Mouse (Mus musculus): ENCODE measurements around the gene Iqgap1. TPM values are rescaled to one million over a fixed set of nuclear protein-coding genes. Genes with fewer than 3 reads are reported as not detected.
"Not testable (repeated sequence)": the region's sequence is repeated elsewhere in the genome, so short reads cannot be mapped to it uniquely, and the experiment has no call there.

Iqgap1 gene
- total RNA-seq, 2 experiments from 2014 or later, result 26.0 to 27.3 TPM

DNA sequence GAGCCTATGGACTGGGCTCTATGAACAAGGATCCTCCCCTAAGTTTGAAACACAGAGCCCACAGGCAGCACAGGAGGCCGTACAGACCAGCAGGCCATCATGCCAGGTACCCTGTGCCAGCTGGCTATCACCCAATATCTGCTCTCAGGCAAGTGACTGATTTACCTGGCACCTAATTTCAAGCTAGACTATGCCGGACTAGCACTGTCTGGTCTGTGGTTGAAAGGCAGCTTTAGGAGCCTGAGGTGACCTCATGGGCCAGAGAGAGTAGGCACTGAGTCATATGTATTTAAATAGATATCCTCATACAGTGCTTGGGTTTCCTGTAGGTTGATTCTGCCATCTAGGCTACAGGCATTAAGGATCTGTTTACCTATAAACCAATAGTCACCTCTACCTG lies 72.2 kb downstream of the Iqgap1 start:
- Histone ChIP-seq H3K27ac (no peak overlapping the region), H3K4me3 (no peak overlapping the region)
- TF ChIP-seq CTCF (IDR thresholded peaks at IDR 0.05), result no peak
- no peak for DNase-seq (ENCODE audit: extremely low spot score in 1 of 2, low spot score in 2 of 2)
- intact Hi-C loops (cut with DNase I), result no loop called here

DNA sequence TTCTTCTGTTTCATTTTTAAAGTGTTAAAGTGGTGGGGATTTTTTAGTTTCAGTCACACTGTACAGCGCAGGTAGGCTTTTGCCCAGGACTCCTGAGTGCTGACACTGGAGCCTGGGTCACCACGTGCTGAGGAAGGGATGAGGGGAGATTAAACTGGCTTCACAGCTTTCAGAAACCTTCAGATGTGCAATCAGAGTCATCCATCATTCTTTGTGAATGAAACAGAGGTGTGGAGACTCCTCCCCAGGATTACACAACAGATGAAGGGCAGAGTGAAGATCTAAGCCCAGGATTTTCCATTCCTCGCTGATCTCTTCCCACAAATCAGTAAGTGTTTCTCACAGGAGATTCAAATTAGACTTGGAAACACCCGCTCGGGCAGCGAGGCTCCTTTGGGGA lies 76.2 kb downstream of the Iqgap1 start:
- TF ChIP-seq CTCF (IDR thresholded peaks at IDR 0.05), result no peak
- DNase-seq (ENCODE audit: extremely low spot score in 1 of 2, low spot score in 2 of 2), result no peak
- intact Hi-C loops (cut with DNase I), result no loop called here
- Histone ChIP-seq H3K4me3 (no peak overlapping the region), H3K27ac (no peak overlapping the region)

DNA sequence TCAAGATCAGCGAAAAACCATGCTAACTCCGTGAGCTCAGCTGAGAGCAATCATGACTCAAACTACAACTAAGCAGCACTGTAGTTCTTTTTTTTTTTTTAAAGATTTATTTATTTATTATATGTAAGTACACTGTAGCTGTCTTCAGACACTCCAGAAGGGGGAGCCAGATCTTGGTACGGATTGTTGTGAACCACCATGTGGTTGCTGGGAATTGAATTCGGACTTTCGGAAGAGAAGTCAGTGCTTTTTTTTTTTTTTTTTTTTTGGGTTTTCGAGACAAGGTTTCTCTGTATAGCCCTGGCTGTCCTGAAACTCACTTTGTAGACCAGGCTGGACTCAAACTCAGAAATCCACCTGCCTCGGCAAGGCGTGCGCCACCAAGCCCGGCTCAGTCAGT lies 76.7 kb downstream of the Iqgap1 start:
- H3K27ac ChIP-seq; H3K4me3 ChIP-seq; intact Hi-C loops (cut with DNase I); DNase-seq (ENCODE audit: extremely low spot score in 1 of 2, low spot score in 2 of 2): not testable (repeated sequence)

DNA sequence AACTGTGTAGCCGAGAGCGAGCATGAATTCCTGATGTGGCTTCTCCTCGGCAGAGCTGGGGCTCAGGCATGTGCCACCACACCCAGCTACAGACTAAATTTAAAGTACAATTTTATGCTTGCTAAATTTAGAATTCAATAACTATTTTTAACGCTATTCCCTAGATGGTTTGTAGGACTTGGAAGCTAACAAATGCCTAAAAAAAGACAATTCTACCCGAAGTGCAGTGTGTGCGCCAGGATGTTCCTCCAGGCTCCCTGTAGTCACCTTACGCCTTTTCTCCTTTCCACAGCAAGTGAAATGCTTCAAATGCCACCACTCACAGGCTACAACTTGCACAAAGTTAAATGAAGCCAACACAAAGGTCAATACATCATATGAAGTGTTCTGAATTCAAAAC lies 78.4 kb downstream of the Iqgap1 start:
- TF ChIP-seq CTCF (IDR thresholded peaks at IDR 0.05), result no peak
- no peak for DNase-seq (ENCODE audit: extremely low spot score in 1 of 2, low spot score in 2 of 2)
- intact Hi-C loops (cut with DNase I), result no loop called here
- Histone ChIP-seq H3K27ac (peak overlapping the region; percentile 28; the same call in 1 of the 2 replicates), H3K4me3 (no peak overlapping the region)

GRCm38 (mm10) chr7:80746166-80746761 lies 79.5 kb downstream of the Iqgap1 start:
- H3K4me3 ChIP-seq, result no peak overlapping the region
- no peak for TF ChIP-seq CTCF (IDR thresholded peaks at IDR 0.05)
- no peak overlapping the region for H3K27ac ChIP-seq
- no peak for DNase-seq (ENCODE audit: extremely low spot score in 1 of 2, low spot score in 2 of 2)
- intact Hi-C loops (cut with DNase I), result no loop called here

GRCm38 (mm10) chr7:80745746-80746145 lies 80.0 kb downstream of the Iqgap1 start:
- no peak for DNase-seq (ENCODE audit: extremely low spot score in 1 of 2, low spot score in 2 of 2)
- Histone ChIP-seq H3K27ac (no peak overlapping the region), H3K4me3 (no peak overlapping the region)
- intact Hi-C loops (cut with DNase I), result no loop called here
- TF ChIP-seq CTCF (IDR thresholded peaks at IDR 0.05), result no peak

DNA sequence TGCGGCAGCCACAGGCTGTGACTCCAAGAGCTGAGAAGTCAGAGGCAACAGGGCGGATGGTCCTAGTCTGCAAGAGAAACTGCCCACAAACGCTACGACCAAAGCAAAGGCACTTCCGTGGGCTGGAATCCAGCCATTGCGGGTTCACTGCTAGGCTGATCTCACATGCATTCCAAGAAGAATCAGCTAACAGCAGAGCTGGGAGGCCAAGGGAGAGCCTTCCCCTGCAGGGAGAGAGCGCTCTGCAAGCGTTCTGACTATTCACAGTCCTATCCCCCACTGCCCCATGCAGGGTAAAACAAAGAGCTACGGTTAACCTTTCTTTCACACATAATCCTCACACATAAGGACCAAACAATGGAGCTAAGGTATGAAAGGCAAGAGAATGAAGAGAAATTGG lies 80.5 kb downstream of the Iqgap1 start:
- intact Hi-C loops (cut with DNase I), result no loop called here
- DNase-seq (ENCODE audit: extremely low spot score in 1 of 2, low spot score in 2 of 2), result no peak
- TF ChIP-seq CTCF (IDR thresholded peaks at IDR 0.05), result no peak
- no peak overlapping the region for H3K27ac ChIP-seq
- no peak overlapping the region for H3K4me3 ChIP-seq

DNA sequence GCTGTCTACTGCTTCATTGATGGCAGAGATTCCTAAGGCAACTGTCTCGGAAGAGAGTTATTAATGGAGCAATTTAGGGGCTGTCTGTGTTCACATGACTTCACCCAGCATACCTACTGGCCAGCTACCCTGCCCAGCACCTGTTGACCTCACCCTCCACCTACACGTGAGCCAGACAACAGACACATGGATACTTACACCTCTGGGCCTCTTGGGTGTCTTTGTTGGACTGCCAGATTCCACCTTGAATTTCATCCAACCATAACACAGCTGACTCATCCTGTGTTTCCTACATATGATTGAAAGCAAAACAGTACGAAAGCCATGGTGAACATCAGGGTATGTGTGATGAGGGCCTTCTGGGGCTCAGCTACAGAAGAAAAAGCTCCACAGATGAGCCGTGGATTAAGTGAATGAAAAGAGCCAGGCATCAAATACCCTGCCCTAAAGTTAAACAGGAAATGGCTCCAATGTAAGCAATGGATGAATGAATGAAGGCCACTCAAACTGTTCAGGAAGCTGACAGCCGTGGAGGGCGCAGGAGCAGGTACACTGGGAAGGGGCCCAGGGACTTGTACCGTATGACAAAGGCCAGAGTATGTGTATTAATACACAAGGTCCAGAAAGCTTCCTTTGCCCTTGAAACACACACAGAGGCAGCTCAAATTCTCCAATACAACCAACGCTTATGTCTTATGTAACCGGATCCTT lies 81.7 kb downstream of the Iqgap1 start:
- H3K4me3 ChIP-seq, result no peak overlapping the region
- DNase-seq (ENCODE audit: extremely low spot score in 1 of 2, low spot score in 2 of 2), result no peak
- no peak for TF ChIP-seq CTCF (IDR thresholded peaks at IDR 0.05)
- intact Hi-C loops (cut with DNase I), result loop anchor here (5.0 kb wide), 1 partner anchor 58 kb away; no protein-coding TSS in a partner anchor
- H3K27ac ChIP-seq, result no peak overlapping the region

DNA sequence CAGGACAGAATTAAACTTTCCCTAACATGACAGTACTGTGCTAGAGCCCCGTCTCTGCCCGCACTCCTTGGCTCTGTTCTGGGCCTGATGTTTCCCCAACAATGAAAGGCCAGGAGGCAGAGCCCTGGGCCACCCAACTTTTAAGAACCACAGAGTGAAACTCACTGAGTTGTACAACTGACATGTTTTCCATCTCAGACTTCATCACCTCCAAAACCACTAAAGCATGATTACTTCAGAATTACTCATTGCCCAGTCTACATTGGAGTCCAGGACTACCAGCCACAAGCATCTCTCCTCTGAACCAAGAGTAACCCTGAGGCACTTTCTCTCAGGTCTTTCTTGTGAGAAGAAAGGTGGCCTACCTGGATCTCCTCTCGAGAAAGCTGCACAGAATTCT lies 83.1 kb downstream of the Iqgap1 start:
- Histone ChIP-seq H3K27ac (no peak overlapping the region), H3K4me3 (no peak overlapping the region)
- no peak for TF ChIP-seq CTCF (IDR thresholded peaks at IDR 0.05)
- DNase-seq (ENCODE audit: extremely low spot score in 1 of 2, low spot score in 2 of 2), result no peak
- intact Hi-C loops (cut with DNase I), result loop anchor here (5.0 kb wide), 1 partner anchor 60 kb away; no protein-coding TSS in a partner anchor

GRCm38 (mm10) chr7:80740954-80741353 lies 84.8 kb downstream of the Iqgap1 start:
- intact Hi-C loops (cut with DNase I), result loop anchor here (1.0 to 5.0 kb wide), 2 partner anchors 61 to 108 kb away; no protein-coding TSS in a partner anchor
- peak; percentile 76 for TF ChIP-seq CTCF (IDR thresholded peaks at IDR 0.05)
- Histone ChIP-seq H3K27ac (no peak overlapping the region), H3K4me3 (no peak overlapping the region)
- DNase-seq (ENCODE audit: extremely low spot score in 1 of 2, low spot score in 2 of 2), result peak; percentile 58 to 64

DNA sequence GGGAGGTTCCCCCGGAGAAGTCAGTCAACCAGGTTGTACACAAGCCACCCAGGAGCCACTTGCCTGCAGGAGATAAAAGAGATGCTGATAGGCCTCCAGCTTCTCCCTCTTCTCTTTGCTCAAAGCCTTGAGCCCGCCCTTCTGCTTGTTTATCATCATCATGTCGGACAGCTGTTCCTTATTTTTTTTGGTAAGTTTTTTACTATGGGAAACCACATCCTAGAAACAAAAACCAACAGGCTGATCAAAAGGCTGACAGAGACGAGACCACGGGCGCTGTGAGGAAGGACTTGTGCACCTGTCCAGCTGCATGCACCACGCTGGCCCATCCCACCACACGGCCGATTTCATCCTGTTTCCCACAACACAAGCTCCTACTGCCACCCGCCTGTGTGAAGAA lies 89.6 kb downstream of the Iqgap1 start:
- no peak for TF ChIP-seq CTCF (IDR thresholded peaks at IDR 0.05)
- H3K27ac ChIP-seq, result no peak overlapping the region
- intact Hi-C loops (cut with DNase I), result loop anchor here (10.0 kb wide), 1 partner anchor 419 kb away; no protein-coding TSS in a partner anchor

GRCm38 (mm10) chr7:80732986-80733385 lies 92.8 kb downstream of the Iqgap1 start:
- no peak for DNase-seq (ENCODE audit: extremely low spot score in 1 of 2, low spot score in 2 of 2)
- Histone ChIP-seq H3K4me3 (no peak overlapping the region), H3K27ac (no peak overlapping the region)
- TF ChIP-seq CTCF (IDR thresholded peaks at IDR 0.05), result no peak
- intact Hi-C loops (cut with DNase I), result loop anchor here (10.0 kb wide), 1 partner anchor 422 kb away; no protein-coding TSS in a partner anchor

More for the DNA sequence above, 89.6 kb downstream of the Iqgap1 start:
- no peak overlapping the region for H3K4me3 ChIP-seq
- DNase-seq (ENCODE audit: extremely low spot score in 1 of 2, low spot score in 2 of 2), result no peak

All from left cerebral cortex, adult 2 months (tissue).